Mouse (Mus musculus) forebrain, embryonic 16.5 days (tissue): Measurements from ENCODE around the gene Tmem189. TPM values are rescaled to one million over a fixed set of nuclear protein-coding genes. Genes with fewer than 3 reads are reported as not detected.

Experiments used
- ATAC-seq: fragments of 200-750 bp; cut with Nextera tagmentation; 2 replicates; pipeline ENCODE4 v1.8.0; 2017; ENCODE audit warnings: mild to moderate bottlenecking, moderate library complexity
- H3K27ac ChIP-seq: fragments of 300-500 bp; sonication (generic); 2 replicates; pipeline ENCODE4 v1.5.1; 2014; ENCODE audit warnings: low read length, control low read depth
- H3K27me3 ChIP-seq: fragments of 300-500 bp; sonication (generic); replicated peaks from 2 replicates; pipeline ENCODE4 v1.6.1; 2014; ENCODE audit warnings: low read length; ENCODE audit not compliant: control insufficient read depth, insufficient read depth
- H3K36me3 ChIP-seq: fragments of 300-500 bp; sonication (generic); 2 replicates; pipeline ENCODE4 v1.6.1; 2014; ENCODE audit not compliant: control insufficient read depth, insufficient read depth
- H3K4me1 ChIP-seq: fragments of 300-500 bp; sonication (generic); replicated peaks from 2 replicates; pipeline ENCODE4 v1.6.1; 2014; ENCODE audit warnings: low read length; ENCODE audit not compliant: control insufficient read depth, insufficient read depth
- H3K4me2 ChIP-seq: fragments of 300-500 bp; sonication (generic); 2 replicates; pipeline ENCODE4 v1.6.1; 2014; ENCODE audit warnings: mild to moderate bottlenecking, low read length, control low read depth
- H3K4me3 ChIP-seq: fragments of 300-500 bp; sonication (generic); replicated peaks from 2 replicates; pipeline ENCODE4 v1.5.1; 2014; ENCODE audit warnings: mild to moderate bottlenecking, low read length, control low read depth
- H3K9ac ChIP-seq: fragments of 300-500 bp; sonication (generic); replicated peaks from 2 replicates; pipeline ENCODE4 v1.6.1; 2014; ENCODE audit warnings: low read depth, low read length, control low read depth
- H3K9me3 ChIP-seq: fragments of 300-500 bp; sonication (generic); 2 replicates; pipeline ENCODE4 v1.6.1; 2016; ENCODE audit warnings: low read length; ENCODE audit not compliant: control insufficient read depth
- WGBS: fragments of 180-500 bp; shearing (Covaris S2); extraction: QIAGEN DNeasy Blood & Tissue Kit; methylation state at CpG from one replicate; pipeline ENCODE4 v1.1.7; 2014; 5-methylcytosine and 5-hydroxymethylcytosine counted together
- microRNA-seq: library from miRNA; unstranded; fragments of <30 nt; microRNA quantifications from one replicate; pipeline ENCODE4, GENCODE M21; 2017
- polyA plus RNA-seq: library from polyadenylated mRNA; unstranded; fragments of >200 nt; fragmentation: Nextera tagmentation; extraction: Ambion mirVana; gene quantifications from 2 replicates; pipeline ENCODE4 v1.2.1, GENCODE M21; 2015

Tmem189 gene
- polyA plus RNA-seq, 1 experiment from 2014 or later, result 30.2 TPM

- peak overlapping the region; percentile 38 for H3K4me2 ChIP-seq
- H3K27me3 ChIP-seq, result no peaks in the 10 kb centered on the region
- peak overlapping the region; percentile 29; the same call in 1 of the 2 replicates for H3K9ac ChIP-seq
- ATAC-seq, result peak; percentile 33; the same call in 1 of the 2 replicates
- H3K9me3 ChIP-seq, result no peaks in the 10 kb centered on the region
- no peaks in the 10 kb centered on the region for H3K36me3 ChIP-seq
- 35% methylated on average over 35 of the region's 40 CpGs for WGBS
- 0 out of 2 replicates have a peak overlapping the region, but pooled peaks have one; percentile 3 for H3K4me3 ChIP-seq
- H3K4me1 ChIP-seq, result peaks cover 11% of the 10 kb centered on the region
- no peak overlapping the region for H3K27ac ChIP-seq
Measured at GRCm38 (mm10) chr2:167597492-167598186, 92.0 kb downstream of the Tmem189 start.

- Histone ChIP-seq H3K9ac (peak overlapping the region; percentile 29; the same call in 1 of the 2 replicates), H3K36me3 (no peaks in the 10 kb centered on the region), H3K4me2 (peak overlapping the region; percentile 38), H3K27me3 (no peaks in the 10 kb centered on the region), H3K4me3 (no peak overlapping the region), H3K9me3 (no peaks in the 10 kb centered on the region), H3K4me1 (peaks cover 11% of the 10 kb centered on the region), H3K27ac (no peak overlapping the region)
- ATAC-seq, result no peak; the same call in 1 of the 2 replicates
- 48% methylated on average over 26 of the region's 27 CpGs for WGBS
Measured at GRCm38 (mm10) chr2:167596726-167597491, 92.7 kb downstream of the Tmem189 start.

- WGBS, result 56% methylated on average over 4 of the region's 4 CpGs
- ATAC-seq, result no peak
- Histone ChIP-seq H3K4me1 (peaks cover 11% of the 10 kb centered on the region), H3K9ac (no peak overlapping the region), H3K9me3 (no peaks in the 10 kb centered on the region), H3K4me3 (no peak overlapping the region), H3K36me3 (no peaks in the 10 kb centered on the region), H3K4me2 (no peak overlapping the region), H3K27ac (no peak overlapping the region), H3K27me3 (no peaks in the 10 kb centered on the region)
Measured at GRCm38 (mm10) chr2:167596262-167596661, 93.4 kb downstream of the Tmem189 start.

- Histone ChIP-seq H3K27ac (no peak overlapping the region), H3K9me3 (no peaks in the 10 kb centered on the region), H3K4me3 (no peak overlapping the region), H3K36me3 (no peaks in the 10 kb centered on the region), H3K4me1 (peaks cover 11% of the 10 kb centered on the region), H3K9ac (no peak overlapping the region), H3K27me3 (no peaks in the 10 kb centered on the region), H3K4me2 (no peak overlapping the region)
- ATAC-seq, result no peak
- WGBS, result 58% methylated on average over 14 of the region's 14 CpGs
Measured at GRCm38 (mm10) chr2:167595761-167596171, 93.9 kb downstream of the Tmem189 start.

- 32% methylated on average over 10 of the region's 10 CpGs for WGBS
- ATAC-seq, result no peak
- H3K4me1 ChIP-seq, result peaks cover 11% of the 10 kb centered on the region
Measured at GRCm38 (mm10) chr2:167594444-167594934, 95.1 kb downstream of the Tmem189 start.

GRCm38 (mm10) chr2:167593551-167594250 is 95.9 kb downstream of the Tmem189 start:
- WGBS, result 71% methylated on average over 4 of the region's 4 CpGs
- Histone ChIP-seq H3K9me3 (no peaks in the 10 kb centered on the region), H3K9ac (no peak overlapping the region), H3K36me3 (no peaks in the 10 kb centered on the region), H3K27ac (no peak overlapping the region; the same call in 1 of the 2 replicates), H3K4me1 (peaks cover 11% of the 10 kb centered on the region), H3K27me3 (0 out of 2 replicates have a peak, but pooled peaks cover 2% of the 10 kb centered on the region), H3K4me2 (no peak overlapping the region), H3K4me3 (no peak overlapping the region)
- no peak for ATAC-seq

More at GRCm38 (mm10) chr2:167594444-167594934, 95.1 kb downstream of the Tmem189 start:
- Histone ChIP-seq H3K27me3 (0 out of 2 replicates have a peak, but pooled peaks cover under 1% of the 10 kb centered on the region), H3K36me3 (no peaks in the 10 kb centered on the region), H3K9me3 (no peaks in the 10 kb centered on the region), H3K4me3 (no peak overlapping the region), H3K9ac (no peak overlapping the region), H3K27ac (no peak overlapping the region), H3K4me2 (no peak overlapping the region)

Small RNA genes within 50 kb of the gene (microRNA-seq; reads per million reads assigned to microRNA genes)
- not detected for gene Gm22355

Other genes with a start within 250 kb of the Tmem189 start
- 133 and 140 TPM in 2 replicates for gene Rnf114, start 197.2 kb downstream of the Tmem189 start, polyA plus RNA-seq
- gene Spata2, start 196.9 kb downstream of the Tmem189 start, polyA plus RNA-seq, result 34.8 and 37.6 TPM in 2 replicates
- gene Snai1, start 151.6 kb downstream of the Tmem189 start, polyA plus RNA-seq, result 4.3 and 4.4 TPM in 2 replicates
- gene Ube2v1, start 57.7 kb downstream of the Tmem189 start, polyA plus RNA-seq, result 273 and 281 TPM in 2 replicates
- 8.2 and 11.7 TPM in 2 replicates for gene Gm20431, start 28.3 kb downstream of the Tmem189 start, polyA plus RNA-seq
- 0.32 and 0.56 TPM in 2 replicates for gene Cebpb, start 907 bp downstream of the Tmem189 start, polyA plus RNA-seq
- 87.3 and 97.1 TPM in 2 replicates for gene Ptpn1, start 242.2 kb upstream of the Tmem189 start, polyA plus RNA-seq